8 mouse cellular contexts compared by ENCODE assay signal in genomic region chr19:5963883-5964562, GRCm38 (mm10). TPM values are rescaled to one million over a fixed set of nuclear protein-coding genes. Genes with fewer than 3 reads are reported as not detected.
DNase-seq lines count a peak whose midpoint lies in the region; ATAC-seq and TF ChIP-seq lines count a peak whose summit lies in the region.

TSS of gene Pola2 (minus strand) at chr19:5964202.

- H3K9me3 ChIP-seq in forebrain, embryonic 12.5 days = no peaks in the 10 kb centered on the region
- no peaks in the 10 kb centered on the region for H3K9me3 ChIP-seq in heart, postnatal 0 days (replicated peaks; ENCODE audit: control insufficient read depth, low read length)
- H3K9me3 ChIP-seq in liver, embryonic 16.5 days (replicated peaks; ENCODE audit: control insufficient read depth, low read length) = no peaks in the 10 kb centered on the region
- H3K9me3 ChIP-seq in neural tube, embryonic 13.5 days = no peaks in the 10 kb centered on the region

- peak within 1 kb of the TSS; percentile 62 for H3K4me3 ChIP-seq in forebrain, embryonic 12.5 days (replicated peaks)
- peak within 1 kb of the TSS; percentile 61 for H3K4me3 ChIP-seq in heart, postnatal 0 days (ENCODE audit: low read depth, low read length)
- H3K4me3 ChIP-seq in liver, embryonic 16.5 days (ENCODE audit: low read depth, low read length) = peak within 1 kb of the TSS; percentile 84
- peak within 1 kb of the TSS; percentile 63 for H3K4me3 ChIP-seq in neural tube, embryonic 13.5 days
- H3K4me3 ChIP-seq in testis, adult 2 months (ENCODE audit: control insufficient read depth, low read depth, low read length) = peak within 1 kb of the TSS; percentile 94

- H3K4me1 ChIP-seq in forebrain, embryonic 12.5 days = peaks cover 27% of the 10 kb centered on the region
- peaks cover 9% of the 10 kb centered on the region; the same call in 1 of the 2 replicates for H3K4me1 ChIP-seq in heart, postnatal 0 days (ENCODE audit: control insufficient read depth, insufficient read depth)
- H3K4me1 ChIP-seq in liver, embryonic 16.5 days (ENCODE audit: control insufficient read depth, low read depth, low read length) = peaks cover 59% of the 10 kb centered on the region
- peaks cover 22% of the 10 kb centered on the region for H3K4me1 ChIP-seq in neural tube, embryonic 13.5 days (replicated peaks)
- H3K4me1 ChIP-seq in testis, adult 2 months (ENCODE audit: control insufficient read depth, insufficient read depth, low read length) = peaks cover 3% of the 10 kb centered on the region

- peak within 1 kb of the TSS; percentile 79 for H3K9ac ChIP-seq in forebrain, embryonic 12.5 days
- peak within 1 kb of the TSS; percentile 60 for H3K9ac ChIP-seq in heart, postnatal 0 days (replicated peaks; ENCODE audit: low read depth, low read length)
- H3K9ac ChIP-seq in liver, embryonic 16.5 days (ENCODE audit: low read depth, low read length) = peak within 1 kb of the TSS; percentile 79
- peak within 1 kb of the TSS; percentile 78 for H3K9ac ChIP-seq in neural tube, embryonic 13.5 days

- TF ChIP-seq EP300 in heart, postnatal 0 days (IDR thresholded peaks at IDR 0.05; ENCODE audit: low read depth) = no peak

- peaks cover 20% of the 10 kb centered on the region for H3K36me3 ChIP-seq in forebrain, embryonic 12.5 days (replicated peaks)
- peaks cover 2% of the 10 kb centered on the region; the same call in 1 of the 2 replicates for H3K36me3 ChIP-seq in heart, postnatal 0 days (replicated peaks; ENCODE audit: control insufficient read depth, insufficient read depth, low read length)
- peaks cover 4% of the 10 kb centered on the region; the same call in 1 of the 2 replicates for H3K36me3 ChIP-seq in liver, embryonic 16.5 days (ENCODE audit: control insufficient read depth, insufficient read depth)
- no peaks in the 10 kb centered on the region for H3K36me3 ChIP-seq in neural tube, embryonic 13.5 days
- peaks cover 5% of the 10 kb centered on the region; the same call in 1 of the 2 replicates for H3K36me3 ChIP-seq in testis, adult 2 months (ENCODE audit: control insufficient read depth, insufficient read depth, low read length)

- WGBS in forebrain, embryonic 12.5 days = under 1% methylated on average over 50 of the region's 50 CpGs
- WGBS in heart, postnatal 0 days = under 1% methylated on average over 50 of the region's 50 CpGs
- WGBS in liver, embryonic 16.5 days (ENCODE audit: insufficient replicate concordance) = under 1% methylated on average over 50 of the region's 50 CpGs
- under 1% methylated on average over 50 of the region's 50 CpGs for WGBS in neural tube, embryonic 13.5 days

- peak; percentile 92 for ATAC-seq in forebrain, embryonic 12.5 days (ENCODE audit: low FRiP score)
- peak; percentile 86 for ATAC-seq in heart, postnatal 0 days (ENCODE audit: insufficient read depth, low read depth)
- ATAC-seq in liver, embryonic 16.5 days (ENCODE audit: low read depth) = peak; percentile 64
- peak; percentile 90 for ATAC-seq in neural tube, embryonic 13.5 days (ENCODE audit: low read depth)

- H3K27me3 ChIP-seq in forebrain, embryonic 12.5 days = no peaks in the 10 kb centered on the region
- no peaks in the 10 kb centered on the region for H3K27me3 ChIP-seq in heart, postnatal 0 days (ENCODE audit: control insufficient read depth, insufficient read depth, low read length)
- H3K27me3 ChIP-seq in liver, embryonic 16.5 days (ENCODE audit: control insufficient read depth, insufficient read depth, low read depth, low read length) = no peaks in the 10 kb centered on the region
- H3K27me3 ChIP-seq in neural tube, embryonic 13.5 days = no peaks in the 10 kb centered on the region
- H3K27me3 ChIP-seq in testis, adult 2 months (ENCODE audit: control insufficient read depth, insufficient read depth, low read length) = no peaks in the 10 kb centered on the region

- no peak for TF ChIP-seq CTCF in heart, postnatal 0 days (IDR thresholded peaks at IDR 0.05; ENCODE audit: low read depth)
- TF ChIP-seq CTCF in testis, adult 2 months (IDR thresholded peaks at IDR 0.05; ENCODE audit: control insufficient read depth, insufficient read depth, insufficient replicate concordance, low read depth, low read length) = no peak

- peak; percentile 70 for TF ChIP-seq POLR2A in testis, adult 2 months (IDR thresholded peaks at IDR 0.05; ENCODE audit: control insufficient read depth, low read depth, low read length)

- DNase-seq in CD8-positive naive resting alpha-beta T cell, adult 2 months (ENCODE audit: low read depth in 2 of 2, low spot score in 2 of 2) = peak; percentile 84 to 89
- DNase-seq in c-Kit-positive CD71-negative TER-119-negative erythroid progenitor cells, embryonic 14.5 days (ENCODE audit: low read depth) = peak; percentile 80
- DNase-seq in heart, postnatal 0 days (ENCODE audit: low spot score) = peak; percentile 88
- peak; percentile 92 to 95 for DNase-seq in kidney, postnatal 4 days

- H3K4me2 ChIP-seq in forebrain, embryonic 12.5 days = peak within 1 kb of the TSS; percentile 83
- H3K4me2 ChIP-seq in heart, postnatal 0 days (ENCODE audit: low read depth, low read length) = peak within 1 kb of the TSS; percentile 86
- peak within 1 kb of the TSS; percentile 85 for H3K4me2 ChIP-seq in liver, embryonic 16.5 days (ENCODE audit: low read depth, low read length)
- peak within 1 kb of the TSS; percentile 85 for H3K4me2 ChIP-seq in neural tube, embryonic 13.5 days

- peak within 1 kb of the TSS; percentile 63 for H3K27ac ChIP-seq in forebrain, embryonic 12.5 days
- peak within 1 kb of the TSS; percentile 28; the same call in 1 of the 2 replicates for H3K27ac ChIP-seq in heart, postnatal 0 days (ENCODE audit: low read depth)
- peak within 1 kb of the TSS; percentile 81 for H3K27ac ChIP-seq in liver, embryonic 16.5 days (ENCODE audit: low read length)
- peak within 1 kb of the TSS; percentile 14 for H3K27ac ChIP-seq in neural tube, embryonic 13.5 days (replicated peaks)
- H3K27ac ChIP-seq in testis, adult 2 months (ENCODE audit: control insufficient read depth, insufficient read depth, low read depth, low read length) = peak within 1 kb of the TSS; percentile 76

RNA-seq across cellular contexts. Expression of gene Pola2, which starts in this region (rescaled TPM):
- 76.8 and 80.4 TPM in 2 replicates for polyA plus RNA-seq in forebrain, embryonic 12.5 days (2016; fragmentation: Nextera tagmentation; extraction: Ambion mirVana)
- total RNA-seq in heart, postnatal 0 days (2014; rRNA removed; ENCODE audit: low replicate concordance) = 44.7 and 64.3 TPM in 2 replicates
- polyA plus RNA-seq in heart, postnatal 0 days (2015; fragmentation: Nextera tagmentation; extraction: Ambion mirVana) = 32.7 and 34.1 TPM in 2 replicates
- 47.2 and 48.6 TPM in 2 replicates for polyA plus RNA-seq in liver, embryonic 16.5 days (2015; fragmentation: Nextera tagmentation; extraction: Ambion mirVana)
- 20.8 and 24.8 TPM in 2 replicates for polyA plus RNA-seq in neural tube, embryonic 13.5 days (2015; fragmentation: Nextera tagmentation; extraction: Ambion mirVana)
- 31.4 and 32.0 TPM in 2 replicates for polyA plus RNA-seq in testis, adult 2 months (2012; rRNA removed)

Comparison
In these comparisons a context has a peak if more than half of its experiments do, and no peak if none do; other contexts are left out.
1. Peak in every context shown above with its lines: DNase-seq, ATAC-seq, H3K4me3 ChIP-seq and H3K27ac ChIP-seq.
2. H3K27ac ChIP-seq: peak in every context shown above with its lines; median percentile 81 in liver, embryonic 16.5 days; 76 in testis, adult 2 months; 63 in forebrain, embryonic 12.5 days; 28 in heart, postnatal 0 days; 14 in neural tube, embryonic 13.5 days.